Comparison of ENCODE assay signal across 8 mouse cellular contexts in the genomic region with DNA sequence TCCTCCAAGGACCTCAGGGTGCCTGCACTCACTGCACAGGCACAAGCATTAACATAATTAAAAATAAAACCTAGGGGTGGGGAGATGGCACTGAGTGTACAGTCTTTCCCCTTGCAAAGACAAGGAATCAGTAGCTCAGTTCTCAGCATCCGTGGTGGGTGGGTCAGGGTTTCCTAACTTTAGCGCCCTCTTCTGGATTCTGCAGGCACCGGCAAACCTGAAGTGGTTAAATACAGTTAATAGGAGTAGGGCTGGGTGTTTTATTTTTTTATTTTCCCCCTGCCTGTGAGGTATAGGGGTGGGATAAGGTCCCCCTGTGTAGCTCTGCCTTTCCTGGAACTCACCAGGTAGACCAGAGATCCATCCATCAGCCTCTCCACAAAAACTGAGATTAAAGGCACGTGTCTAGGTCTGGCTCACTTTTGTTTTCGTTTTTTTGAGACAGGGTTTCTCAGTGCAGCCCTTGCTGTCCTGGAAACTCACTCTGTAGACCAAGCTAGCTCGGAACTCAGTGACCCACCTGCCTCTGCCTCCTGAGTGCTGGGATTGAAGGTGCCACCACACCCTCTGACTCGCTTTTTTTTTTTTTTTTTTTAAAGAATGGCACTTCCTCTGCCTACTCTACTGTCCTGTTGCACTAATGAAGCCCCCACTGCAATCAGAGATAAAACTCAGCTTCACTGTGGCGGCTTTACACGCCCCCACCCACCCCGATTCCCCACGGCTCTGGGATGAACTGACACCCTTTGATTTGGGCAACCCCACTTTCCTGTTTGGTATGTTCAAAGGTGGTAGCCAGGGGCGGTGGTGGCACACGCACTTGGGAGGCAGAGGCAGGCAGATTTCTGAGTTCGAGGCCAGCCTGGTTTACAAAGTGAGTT. TPM values are rescaled to one million over a fixed set of nuclear protein-coding genes. Genes with fewer than 3 reads are reported as not detected.
A peak's percentile ranks its signal among the peaks of the same experiment; 100 is the strongest.
DNase-seq lines count a peak whose midpoint lies in the region; ATAC-seq and TF ChIP-seq lines count a peak whose summit lies in the region.

No protein-coding gene starts in this region.

- H3K4me1 ChIP-seq in E14TG2a.4 (replicated peaks; ENCODE audit: low read depth, low read length) = peaks cover 63% of the 10 kb centered on the region
- peaks cover 19% of the 10 kb centered on the region for H3K4me1 ChIP-seq in embryonic facial prominence, embryonic 12.5 days
- peaks cover 12% of the 10 kb centered on the region; the same call in 1 of the 2 replicates for H3K4me1 ChIP-seq in intestine, embryonic 14.5 days (replicated peaks; ENCODE audit: control insufficient read depth, insufficient read depth, low read length)
- H3K4me1 ChIP-seq in lung, embryonic 16.5 days (replicated peaks; ENCODE audit: control insufficient read depth, insufficient read depth, low read length) = peaks cover 13% of the 10 kb centered on the region

- DNase-seq in gastrocnemius, postnatal 10 days = peak; percentile 36
- DNase-seq in gastrocnemius, postnatal 14 days = no peak
- no peak for DNase-seq in intestine, embryonic 14.5 days (ENCODE audit: low spot score)
- peak; percentile 63 for DNase-seq in thymus, postnatal 0 days (ENCODE audit: low spot score)
- DNase-seq in spleen, postnatal 36 days (ENCODE audit: low spot score in 2 of 2) = no peak

- H3K27me3 ChIP-seq in E14TG2a.4 (ENCODE audit: insufficient read depth, low read length) = peaks cover 25% of the 10 kb centered on the region
- peaks cover 24% of the 10 kb centered on the region for H3K27me3 ChIP-seq in embryonic facial prominence, embryonic 12.5 days
- H3K27me3 ChIP-seq in intestine, embryonic 14.5 days (replicated peaks; ENCODE audit: control insufficient read depth, insufficient read depth, low read length) = peaks cover 17% of the 10 kb centered on the region
- peaks cover 16% of the 10 kb centered on the region for H3K27me3 ChIP-seq in lung, embryonic 16.5 days (ENCODE audit: control insufficient read depth, insufficient read depth, low read depth, low read length)

- intact Hi-C loops in gastrocnemius, postnatal 14 days (cut with DNase I; ENCODE audit: low total_unique reads) = no loop called here

- H3K9ac ChIP-seq in embryonic facial prominence, embryonic 12.5 days = no peak overlapping the region
- H3K9ac ChIP-seq in intestine, embryonic 14.5 days (ENCODE audit: low read length) = no peak overlapping the region
- no peak overlapping the region; the same call in 1 of the 2 replicates for H3K9ac ChIP-seq in lung, embryonic 16.5 days (ENCODE audit: low read length)

- WGBS in embryonic facial prominence, embryonic 12.5 days = 59% methylated on average over 14 of the region's 14 CpGs
- WGBS in intestine, embryonic 14.5 days = 57% methylated on average over 14 of the region's 14 CpGs
- WGBS in lung, embryonic 16.5 days = 52% methylated on average over 14 of the region's 14 CpGs

- H3K4me2 ChIP-seq in embryonic facial prominence, embryonic 12.5 days (replicated peaks) = peak overlapping the region; percentile 100
- H3K4me2 ChIP-seq in intestine, embryonic 14.5 days (ENCODE audit: low read length) = peak overlapping the region; percentile 98
- peak overlapping the region; percentile 100 for H3K4me2 ChIP-seq in lung, embryonic 16.5 days (ENCODE audit: low read depth, low read length)

- no peak overlapping the region for H3K27ac ChIP-seq in embryonic facial prominence, embryonic 12.5 days
- no peak overlapping the region for H3K27ac ChIP-seq in intestine, embryonic 14.5 days (ENCODE audit: low read depth)
- H3K27ac ChIP-seq in lung, embryonic 16.5 days (ENCODE audit: low read length) = no peak overlapping the region

- peaks cover 54% of the 10 kb centered on the region for H3K36me3 ChIP-seq in E14TG2a.4 (ENCODE audit: insufficient read depth, low read length)
- peaks cover 43% of the 10 kb centered on the region for H3K36me3 ChIP-seq in embryonic facial prominence, embryonic 12.5 days
- H3K36me3 ChIP-seq in intestine, embryonic 14.5 days (ENCODE audit: control insufficient read depth, insufficient read depth, low read length) = peaks cover 34% of the 10 kb centered on the region
- peaks cover 29% of the 10 kb centered on the region for H3K36me3 ChIP-seq in lung, embryonic 16.5 days (ENCODE audit: control insufficient read depth, insufficient read depth, low read length)

- no peak for ATAC-seq in embryonic facial prominence, embryonic 12.5 days (ENCODE audit: insufficient number of reproducible peaks, insufficient read depth, low FRiP score, low TSS enrichment)
- no peak for ATAC-seq in intestine, embryonic 14.5 days (replicated peaks; ENCODE audit: low FRiP score, low TSS enrichment, low read depth)
- no peak for ATAC-seq in lung, embryonic 16.5 days (ENCODE audit: low read depth)

- peak; percentile 76 for TF ChIP-seq CTCF in E14TG2a.4 (conservative IDR thresholded peaks at IDR 0.05; ENCODE audit: low read length)

- H3K9me3 ChIP-seq in E14TG2a.4 (ENCODE audit: low read length) = no peaks in the 10 kb centered on the region
- H3K9me3 ChIP-seq in embryonic facial prominence, embryonic 12.5 days = 0 out of 2 replicates have a peak, but pooled peaks cover 6% of the 10 kb centered on the region
- no peaks in the 10 kb centered on the region for H3K9me3 ChIP-seq in intestine, embryonic 14.5 days (ENCODE audit: control insufficient read depth, low read length)
- peaks cover 5% of the 10 kb centered on the region; the same call in 1 of the 2 replicates for H3K9me3 ChIP-seq in lung, embryonic 16.5 days (ENCODE audit: control insufficient read depth, low read length)

- H3K4me3 ChIP-seq in E14TG2a.4 (replicated peaks; ENCODE audit: low read length) = peak overlapping the region; percentile 81
- H3K4me3 ChIP-seq in embryonic facial prominence, embryonic 12.5 days = peak overlapping the region; percentile 71
- peak overlapping the region; percentile 64; the same call in 1 of the 2 replicates for H3K4me3 ChIP-seq in intestine, embryonic 14.5 days (ENCODE audit: low read depth, low read length)
- H3K4me3 ChIP-seq in lung, embryonic 16.5 days (ENCODE audit: low read length) = no peak overlapping the region

RNA-seq across cellular contexts. Expression of a gene that starts 0.5 kb away (rescaled TPM):
- under 1 TPM; 0.54 to 0.79 TPM for total RNA-seq in gastrocnemius, postnatal 10 days (2021)
- total RNA-seq in gastrocnemius, postnatal 14 days (2021) = under 1 TPM; 0.29 to 0.84 TPM
- polyA plus RNA-seq in embryonic facial prominence, embryonic 12.5 days (2016; fragmentation: Nextera tagmentation; extraction: Ambion mirVana) = 1.2 and 1.4 TPM in 2 replicates
- polyA plus RNA-seq in intestine, embryonic 14.5 days (2014; fragmentation: Nextera tagmentation; extraction: Ambion mirVana) = 0.55 and 0.65 TPM in 2 replicates
- polyA plus RNA-seq in lung, embryonic 16.5 days (2015; fragmentation: Nextera tagmentation; extraction: Ambion mirVana) = 0.69 and 0.93 TPM in 2 replicates
- 1.1 and 1.2 TPM in 2 replicates for polyA plus RNA-seq in thymus, postnatal 0 days (2015; fragmentation: Nextera tagmentation; extraction: Ambion mirVana)

RNA-seq across cellular contexts. Expression of a gene that starts 4.9 kb away (rescaled TPM):
- 10 to 100 TPM; 53.6 to 66.6 TPM for total RNA-seq in gastrocnemius, postnatal 10 days (2021)
- total RNA-seq in gastrocnemius, postnatal 14 days (2021) = 10 to 100 TPM; 59.0 to 62.2 TPM
- 82.5 and 86.2 TPM in 2 replicates for polyA plus RNA-seq in embryonic facial prominence, embryonic 12.5 days (2016; fragmentation: Nextera tagmentation; extraction: Ambion mirVana)
- 102 and 112 TPM in 2 replicates for polyA plus RNA-seq in intestine, embryonic 14.5 days (2014; fragmentation: Nextera tagmentation; extraction: Ambion mirVana)
- polyA plus RNA-seq in lung, embryonic 16.5 days (2015; fragmentation: Nextera tagmentation; extraction: Ambion mirVana) = 114 and 120 TPM in 2 replicates
- 119 and 124 TPM in 2 replicates for polyA plus RNA-seq in thymus, postnatal 0 days (2015; fragmentation: Nextera tagmentation; extraction: Ambion mirVana)

RNA-seq across cellular contexts. Expression of a gene that starts 5.0 kb away (rescaled TPM):
- total RNA-seq in gastrocnemius, postnatal 10 days (2021) = 10 to 100 TPM; 18.5 to 21.8 TPM
- total RNA-seq in gastrocnemius, postnatal 14 days (2021) = 10 to 100 TPM; 14.5 to 15.1 TPM
- 100 and 102 TPM in 2 replicates for polyA plus RNA-seq in embryonic facial prominence, embryonic 12.5 days (2016; fragmentation: Nextera tagmentation; extraction: Ambion mirVana)
- polyA plus RNA-seq in intestine, embryonic 14.5 days (2014; fragmentation: Nextera tagmentation; extraction: Ambion mirVana) = 93.7 and 96.4 TPM in 2 replicates
- 90.6 and 91.2 TPM in 2 replicates for polyA plus RNA-seq in lung, embryonic 16.5 days (2015; fragmentation: Nextera tagmentation; extraction: Ambion mirVana)
- polyA plus RNA-seq in thymus, postnatal 0 days (2015; fragmentation: Nextera tagmentation; extraction: Ambion mirVana) = 69.4 and 71.2 TPM in 2 replicates

RNA-seq across cellular contexts. Expression of a gene that starts 30.0 kb away (rescaled TPM):
- total RNA-seq in gastrocnemius, postnatal 10 days (2021) = 10 to 100 TPM; 42.3 to 64.0 TPM
- total RNA-seq in gastrocnemius, postnatal 14 days (2021) = 10 to 100 TPM; 34.9 to 42.0 TPM
- polyA plus RNA-seq in embryonic facial prominence, embryonic 12.5 days (2016; fragmentation: Nextera tagmentation; extraction: Ambion mirVana) = 64.0 and 66.4 TPM in 2 replicates
- 32.4 and 35.7 TPM in 2 replicates for polyA plus RNA-seq in intestine, embryonic 14.5 days (2014; fragmentation: Nextera tagmentation; extraction: Ambion mirVana)
- 39.1 and 40.8 TPM in 2 replicates for polyA plus RNA-seq in lung, embryonic 16.5 days (2015; fragmentation: Nextera tagmentation; extraction: Ambion mirVana)
- 26.8 and 27.6 TPM in 2 replicates for polyA plus RNA-seq in thymus, postnatal 0 days (2015; fragmentation: Nextera tagmentation; extraction: Ambion mirVana)

RNA-seq across cellular contexts. Expression of a gene that starts 44.4 kb away (rescaled TPM):
- under 1 TPM; 0.35 to 0.79 TPM for total RNA-seq in gastrocnemius, postnatal 10 days (2021)
- total RNA-seq in gastrocnemius, postnatal 14 days (2021) = under 1 TPM; 0.35 to 0.59 TPM
- polyA plus RNA-seq in embryonic facial prominence, embryonic 12.5 days (2016; fragmentation: Nextera tagmentation; extraction: Ambion mirVana) = 4.5 and 5.5 TPM in 2 replicates
- polyA plus RNA-seq in intestine, embryonic 14.5 days (2014; fragmentation: Nextera tagmentation; extraction: Ambion mirVana) = 0.19 and 0.58 TPM in 2 replicates
- polyA plus RNA-seq in lung, embryonic 16.5 days (2015; fragmentation: Nextera tagmentation; extraction: Ambion mirVana) = 3.1 and 4.0 TPM in 2 replicates
- 8.1 and 9.6 TPM in 2 replicates for polyA plus RNA-seq in thymus, postnatal 0 days (2015; fragmentation: Nextera tagmentation; extraction: Ambion mirVana)

Comparison
In these comparisons a context has a peak if more than half of its experiments do, and no peak if none do; other contexts are left out.
1. DNase-seq: peak in gastrocnemius, postnatal 10 days (single experiment) and thymus, postnatal 0 days (single experiment); none in gastrocnemius, postnatal 14 days (single experiment), intestine, embryonic 14.5 days (single experiment) and spleen, postnatal 36 days (0 of 2).
2. Peak in every context shown above with its lines, with median percentiles within 50 percentile points of each other: H3K4me2 ChIP-seq.